Mouse (Mus musculus): ENCODE data around the gene Kif27. TPM values are rescaled to one million over a fixed set of nuclear protein-coding genes. Genes with fewer than 3 reads are reported as not detected.

Gene Kif27
- polyA plus RNA-seq, 1 experiment from 2014 or later = 0.32 TPM

DNA sequence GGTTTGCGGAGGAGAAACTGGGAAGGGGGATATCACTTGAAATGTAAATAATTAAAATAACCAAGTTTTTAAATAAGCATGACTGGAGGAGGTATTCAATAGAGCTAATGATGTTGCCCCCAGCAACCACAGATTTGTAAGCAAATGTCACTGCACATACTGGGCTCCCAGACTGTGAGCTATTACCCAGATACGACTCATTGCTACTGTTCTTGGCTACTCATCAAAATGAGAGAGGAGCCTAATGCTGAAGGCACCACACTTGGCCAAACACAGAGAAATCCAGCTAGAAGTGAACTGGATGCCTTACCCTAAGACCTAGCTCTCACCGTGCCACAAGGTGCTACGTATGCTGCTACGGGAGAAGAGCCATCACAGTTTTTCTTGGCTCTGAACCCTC is 24.8 kb downstream of the Kif27 start:
- 87% methylated on average over 5 of the region's 5 CpGs for WGBS

GRCm38 (mm10) chr13:58317768-58318167 is 41.2 kb downstream of the Kif27 start:
- ATAC-seq = no peak
- no peaks in the 10 kb centered on the region for H3K4me1 ChIP-seq (ENCODE audit: control insufficient read depth, insufficient read depth, low read length)
- no peaks in the 10 kb centered on the region for H3K9me3 ChIP-seq (ENCODE audit: control insufficient read depth, low read length)
- no peaks in the 10 kb centered on the region for H3K36me3 ChIP-seq (ENCODE audit: control insufficient read depth, insufficient read depth, low read length)
- H3K4me3 ChIP-seq (ENCODE audit: low read length) = no peak overlapping the region
- WGBS = 48% methylated on average over 2 of the region's 2 CpGs
- no peaks in the 10 kb centered on the region for H3K27me3 ChIP-seq (replicated peaks; ENCODE audit: control insufficient read depth, insufficient read depth, low read length)
- H3K4me2 ChIP-seq (ENCODE audit: low read depth, low read length) = no peak overlapping the region
- no peak overlapping the region for H3K27ac ChIP-seq (ENCODE audit: low read length)
- H3K9ac ChIP-seq (ENCODE audit: low read depth, low read length) = no peak overlapping the region

More for the DNA sequence above, 24.8 kb downstream of the Kif27 start:
- no peak for ATAC-seq
- H3K9ac ChIP-seq (ENCODE audit: low read depth, low read length) = no peak overlapping the region
- H3K27ac ChIP-seq (ENCODE audit: low read length) = no peak overlapping the region
- no peaks in the 10 kb centered on the region for H3K27me3 ChIP-seq (replicated peaks; ENCODE audit: control insufficient read depth, insufficient read depth, low read length)
- no peak overlapping the region for H3K4me2 ChIP-seq (ENCODE audit: low read depth, low read length)
- no peaks in the 10 kb centered on the region for H3K36me3 ChIP-seq (ENCODE audit: control insufficient read depth, insufficient read depth, low read length)
- no peaks in the 10 kb centered on the region for H3K4me1 ChIP-seq (ENCODE audit: control insufficient read depth, insufficient read depth, low read length)
- H3K9me3 ChIP-seq (ENCODE audit: control insufficient read depth, low read length) = no peaks in the 10 kb centered on the region
- H3K4me3 ChIP-seq (ENCODE audit: low read length) = no peak overlapping the region

DNA sequence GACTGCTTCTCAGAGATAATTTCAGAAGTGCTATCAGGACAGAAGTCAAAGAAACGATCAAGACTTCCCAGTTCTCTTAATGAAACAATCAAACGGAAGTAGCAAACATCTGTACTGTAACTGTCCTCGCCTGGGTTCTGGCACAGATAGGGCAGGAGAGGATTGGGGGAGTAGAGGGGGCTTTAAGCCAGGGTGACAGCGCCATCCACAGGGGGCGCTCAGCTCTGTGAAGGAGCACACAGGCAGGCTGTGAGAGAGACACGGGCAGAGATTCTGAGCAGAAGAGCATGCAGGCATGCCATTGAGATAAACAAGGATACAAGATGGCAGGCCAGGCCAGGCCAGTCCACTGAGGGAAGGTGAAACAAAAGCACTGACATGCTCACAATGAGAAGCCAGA is 43.9 kb downstream of the Kif27 start:
- ATAC-seq = no peak
- H3K27me3 ChIP-seq (replicated peaks; ENCODE audit: control insufficient read depth, insufficient read depth, low read length) = no peaks in the 10 kb centered on the region
- H3K9ac ChIP-seq (ENCODE audit: low read depth, low read length) = no peak overlapping the region
- no peak overlapping the region for H3K27ac ChIP-seq (ENCODE audit: low read length)
- no peaks in the 10 kb centered on the region for H3K36me3 ChIP-seq (ENCODE audit: control insufficient read depth, insufficient read depth, low read length)
- H3K4me1 ChIP-seq (ENCODE audit: control insufficient read depth, insufficient read depth, low read length) = no peaks in the 10 kb centered on the region
- whole genome bisulfite sequencing = 64% methylated on average over 6 of the region's 6 CpGs
- no peak overlapping the region for H3K4me2 ChIP-seq (ENCODE audit: low read depth, low read length)
- no peaks in the 10 kb centered on the region for H3K9me3 ChIP-seq (ENCODE audit: control insufficient read depth, low read length)
- no peak overlapping the region for H3K4me3 ChIP-seq (ENCODE audit: low read length)

- H3K4me1 ChIP-seq (ENCODE audit: control insufficient read depth, insufficient read depth, low read length) = no peaks in the 10 kb centered on the region
- 71% methylated on average over 3 of the region's 3 CpGs for WGBS
- H3K9ac ChIP-seq (ENCODE audit: low read depth, low read length) = no peak overlapping the region
- no peak overlapping the region for H3K4me3 ChIP-seq (ENCODE audit: low read length)
- H3K36me3 ChIP-seq (ENCODE audit: control insufficient read depth, insufficient read depth, low read length) = no peaks in the 10 kb centered on the region
- no peak for ATAC-seq
- H3K4me2 ChIP-seq (ENCODE audit: low read depth, low read length) = no peak overlapping the region
- no peak overlapping the region for H3K27ac ChIP-seq (ENCODE audit: low read length)
- no peaks in the 10 kb centered on the region for H3K9me3 ChIP-seq (ENCODE audit: control insufficient read depth, low read length)
- no peaks in the 10 kb centered on the region for H3K27me3 ChIP-seq (replicated peaks; ENCODE audit: control insufficient read depth, insufficient read depth, low read length)
Measured at GRCm38 (mm10) chr13:58313758-58314157, 45.2 kb downstream of the Kif27 start.

GRCm38 (mm10) chr13:58311351-58311750 is 47.6 kb downstream of the Kif27 start:
- Histone ChIP-seq H3K4me3 (ENCODE audit: low read length) (no peak overlapping the region), H3K27ac (ENCODE audit: low read length) (no peak overlapping the region), H3K9ac (ENCODE audit: low read depth, low read length) (no peak overlapping the region), H3K4me2 (ENCODE audit: low read depth, low read length) (no peak overlapping the region), H3K9me3 (ENCODE audit: control insufficient read depth, low read length) (no peaks in the 10 kb centered on the region), H3K36me3 (ENCODE audit: control insufficient read depth, insufficient read depth, low read length) (no peaks in the 10 kb centered on the region), H3K27me3 (replicated peaks; ENCODE audit: control insufficient read depth, insufficient read depth, low read length) (no peaks in the 10 kb centered on the region), H3K4me1 (ENCODE audit: control insufficient read depth, insufficient read depth, low read length) (no peaks in the 10 kb centered on the region)
- 40% methylated on average over 3 of the region's 3 CpGs for WGBS
- no peak for ATAC-seq

- Histone ChIP-seq H3K27ac (ENCODE audit: low read length) (no peak overlapping the region), H3K4me3 (ENCODE audit: low read length) (no peak overlapping the region), H3K4me2 (ENCODE audit: low read depth, low read length) (no peak overlapping the region), H3K27me3 (replicated peaks; ENCODE audit: control insufficient read depth, insufficient read depth, low read length) (no peaks in the 10 kb centered on the region), H3K9me3 (ENCODE audit: control insufficient read depth, low read length) (no peaks in the 10 kb centered on the region), H3K36me3 (ENCODE audit: control insufficient read depth, insufficient read depth, low read length) (no peaks in the 10 kb centered on the region), H3K4me1 (ENCODE audit: control insufficient read depth, insufficient read depth, low read length) (no peaks in the 10 kb centered on the region), H3K9ac (ENCODE audit: low read depth, low read length) (no peak overlapping the region)
- no peak for ATAC-seq
- 69% methylated on average over 8 of the region's 8 CpGs for WGBS
Measured at GRCm38 (mm10) chr13:58309499-58309898, 49.4 kb downstream of the Kif27 start.

- Histone ChIP-seq H3K36me3 (ENCODE audit: control insufficient read depth, insufficient read depth, low read length) (no peaks in the 10 kb centered on the region), H3K4me1 (ENCODE audit: control insufficient read depth, insufficient read depth, low read length) (no peaks in the 10 kb centered on the region), H3K9ac (ENCODE audit: low read depth, low read length) (no peak overlapping the region), H3K4me3 (ENCODE audit: low read length) (no peak overlapping the region), H3K4me2 (ENCODE audit: low read depth, low read length) (no peak overlapping the region), H3K9me3 (ENCODE audit: control insufficient read depth, low read length) (no peaks in the 10 kb centered on the region), H3K27me3 (replicated peaks; ENCODE audit: control insufficient read depth, insufficient read depth, low read length) (no peaks in the 10 kb centered on the region), H3K27ac (ENCODE audit: low read length) (no peak overlapping the region)
- WGBS = 91% methylated on average over 5 of the region's 5 CpGs
- no peak for ATAC-seq
Measured at GRCm38 (mm10) chr13:58307453-58307852, 51.5 kb downstream of the Kif27 start.

DNA sequence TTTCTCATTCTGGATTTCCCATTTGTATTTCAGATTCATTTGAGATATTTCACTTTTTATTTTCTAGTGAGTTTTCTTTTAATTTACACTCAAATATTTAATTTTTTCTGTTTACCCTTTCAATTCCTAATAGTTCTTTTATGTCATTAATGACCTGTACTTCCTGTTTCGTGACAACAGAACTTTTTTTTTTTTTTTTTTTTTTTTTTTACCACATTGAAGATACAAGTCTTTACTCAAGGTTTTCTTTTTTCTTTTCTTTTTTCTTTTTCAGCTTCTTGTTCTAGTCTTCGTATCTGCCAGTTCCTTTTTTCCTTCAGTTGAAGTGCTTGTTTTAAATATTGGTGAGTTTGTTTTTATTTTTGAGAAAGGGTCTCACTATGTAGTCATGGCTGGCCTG is 53.7 kb downstream of the Kif27 start:
- WGBS = 81% methylated on average over 2 of the region's 2 CpGs
- no peak for ATAC-seq
- no peak overlapping the region for H3K9ac ChIP-seq (ENCODE audit: low read depth, low read length)
- H3K27ac ChIP-seq (ENCODE audit: low read length) = no peak overlapping the region
- no peak overlapping the region for H3K4me2 ChIP-seq (ENCODE audit: low read depth, low read length)
- no peaks in the 10 kb centered on the region for H3K9me3 ChIP-seq (ENCODE audit: control insufficient read depth, low read length)
- no peak overlapping the region for H3K4me3 ChIP-seq (ENCODE audit: low read length)
- H3K4me1 ChIP-seq (ENCODE audit: control insufficient read depth, insufficient read depth, low read length) = no peaks in the 10 kb centered on the region
- no peaks in the 10 kb centered on the region for H3K36me3 ChIP-seq (ENCODE audit: control insufficient read depth, insufficient read depth, low read length)
- H3K27me3 ChIP-seq (replicated peaks; ENCODE audit: control insufficient read depth, insufficient read depth, low read length) = no peaks in the 10 kb centered on the region

GRCm38 (mm10) chr13:58302421-58303145 is 56.3 kb downstream of the Kif27 start:
- Histone ChIP-seq H3K27ac (ENCODE audit: low read length) (no peak overlapping the region), H3K9me3 (ENCODE audit: control insufficient read depth, low read length) (no peaks in the 10 kb centered on the region), H3K36me3 (ENCODE audit: control insufficient read depth, insufficient read depth, low read length) (no peaks in the 10 kb centered on the region), H3K27me3 (replicated peaks; ENCODE audit: control insufficient read depth, insufficient read depth, low read length) (no peaks in the 10 kb centered on the region), H3K9ac (ENCODE audit: low read depth, low read length) (no peak overlapping the region), H3K4me2 (ENCODE audit: low read depth, low read length) (no peak overlapping the region), H3K4me1 (ENCODE audit: control insufficient read depth, insufficient read depth, low read length) (no peaks in the 10 kb centered on the region), H3K4me3 (ENCODE audit: low read length) (no peak overlapping the region)
- 70% methylated on average over 9 of the region's 9 CpGs for WGBS
- ATAC-seq = no peak

DNA sequence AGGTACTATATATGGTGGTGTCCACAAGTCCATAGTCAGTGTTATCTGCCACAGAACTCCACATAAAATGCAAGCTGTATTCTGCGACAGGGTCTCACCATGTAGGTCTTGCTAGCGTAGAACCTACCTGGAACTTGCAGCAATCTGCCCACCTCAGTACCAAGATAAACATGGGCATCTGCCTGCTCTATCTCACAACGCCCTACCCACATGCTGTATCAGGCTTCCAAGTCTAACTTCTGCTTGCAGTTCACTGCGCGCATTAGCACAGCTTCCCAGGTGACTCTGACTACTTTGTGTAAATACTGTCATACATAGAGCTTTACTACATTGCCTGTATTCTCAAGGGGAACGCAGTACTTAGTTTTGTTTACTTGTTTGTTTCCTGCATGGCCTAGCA is 57.0 kb downstream of the Kif27 start:
- WGBS = 85% methylated on average over 6 of the region's 6 CpGs
- Histone ChIP-seq H3K27me3 (replicated peaks; ENCODE audit: control insufficient read depth, insufficient read depth, low read length) (no peaks in the 10 kb centered on the region), H3K4me2 (ENCODE audit: low read depth, low read length) (no peak overlapping the region), H3K36me3 (ENCODE audit: control insufficient read depth, insufficient read depth, low read length) (no peaks in the 10 kb centered on the region), H3K9me3 (ENCODE audit: control insufficient read depth, low read length) (no peaks in the 10 kb centered on the region), H3K4me1 (ENCODE audit: control insufficient read depth, insufficient read depth, low read length) (no peaks in the 10 kb centered on the region), H3K9ac (ENCODE audit: low read depth, low read length) (no peak overlapping the region), H3K4me3 (ENCODE audit: low read length) (no peak overlapping the region), H3K27ac (ENCODE audit: low read length) (no peak overlapping the region)
- ATAC-seq = no peak
